Mouse (Mus musculus): Measurements from ENCODE around the gene Anapc5.

The Anapc5 gene

GRCm38 (mm10) chr5:122799379-122800344 is 21.5 kb downstream of the Anapc5 start:
- DNase-seq (ENCODE audit: low spot score) = no peak

- peak; percentile 34 for DNase-seq (ENCODE audit: low spot score)
Observed at GRCm38 (mm10) chr5:122798557-122799378, 22.4 kb downstream of the Anapc5 start.

- no peak for DNase-seq (ENCODE audit: low spot score)
Observed at GRCm38 (mm10) chr5:122797866-122798265, 23.3 kb downstream of the Anapc5 start.

GRCm38 (mm10) chr5:122788696-122789095 is 32.4 kb downstream of the Anapc5 start:
- DNase-seq (ENCODE audit: low spot score) = no peak

GRCm38 (mm10) chr5:122786035-122786819 is 34.9 kb downstream of the Anapc5 start:
- DNase-seq (ENCODE audit: low spot score) = no peak

GRCm38 (mm10) chr5:122783726-122784406 is 37.3 kb downstream of the Anapc5 start:
- no peak for DNase-seq (ENCODE audit: low spot score)

GRCm38 (mm10) chr5:122782066-122782465 is 39.1 kb downstream of the Anapc5 start:
- no peak for DNase-seq (ENCODE audit: low spot score)

- no peak for DNase-seq (ENCODE audit: low spot score)
Observed at GRCm38 (mm10) chr5:122780791-122781432, 40.2 kb downstream of the Anapc5 start.

GRCm38 (mm10) chr5:122779277-122779834 is 41.8 kb downstream of the Anapc5 start, which contains the start of gene Camkk2:
Gene Camkk2, minus strand, starts transcription at chr5:122779409.
- peak; percentile 32 for DNase-seq (ENCODE audit: low spot score)

- DNase-seq (ENCODE audit: low spot score) = no peak
Observed at GRCm38 (mm10) chr5:122778231-122779226, 42.6 kb downstream of the Anapc5 start.

- DNase-seq (ENCODE audit: low spot score) = no peak
Observed at GRCm38 (mm10) chr5:122777322-122777721, 43.8 kb downstream of the Anapc5 start.

GRCm38 (mm10) chr5:122775646-122776286 is 45.4 kb downstream of the Anapc5 start:
- no peak for DNase-seq (ENCODE audit: low spot score)

GRCm38 (mm10) chr5:122774743-122775611 is 46.2 kb downstream of the Anapc5 start:
- DNase-seq (ENCODE audit: low spot score) = no peak

- no peak for DNase-seq (ENCODE audit: low spot score)
Observed at GRCm38 (mm10) chr5:122773756-122774155, 47.4 kb downstream of the Anapc5 start.

- DNase-seq (ENCODE audit: low spot score) = no peak
Observed at GRCm38 (mm10) chr5:122771428-122771827, 49.7 kb downstream of the Anapc5 start.

- DNase-seq (ENCODE audit: low spot score) = no peak
Observed at GRCm38 (mm10) chr5:122770806-122771261, 50.3 kb downstream of the Anapc5 start.

- DNase-seq (ENCODE audit: low spot score) = no peak
Observed at GRCm38 (mm10) chr5:122770304-122770703, 50.8 kb downstream of the Anapc5 start.
